Mouse (Mus musculus) bone marrow macrophage, adult 2 months (primary cell): ENCODE data around the gene Rpgrip1l. TPM values are rescaled to one million over a fixed set of nuclear protein-coding genes. Genes with fewer than 3 reads are reported as not detected.

Experiments
- H3K27ac ChIP-seq: 2 replicates; pipeline ENCODE4 v1.5.1; 2012; ENCODE audit warnings: low read depth, low read length; ENCODE audit not compliant: insufficient read depth
- H3K4me1 ChIP-seq: 2 replicates; pipeline ENCODE4 v1.6.1; 2012; ENCODE audit warnings: low read length; ENCODE audit not compliant: control insufficient read depth, insufficient read depth
- H3K4me3 ChIP-seq: 2 replicates; pipeline ENCODE4 v1.5.1; 2012; ENCODE audit warnings: mild to moderate bottlenecking, low read length, moderate library complexity; ENCODE audit not compliant: insufficient read depth
- CTCF ChIP-seq: IDR thresholded peaks from 2 replicates; pipeline ENCODE4 v1.5.1; 2012; ENCODE audit warnings: low read depth, mild to moderate bottlenecking, low read length, moderate library complexity
- POLR2A ChIP-seq: IDR thresholded peaks from 2 replicates; pipeline ENCODE4 v1.6.1; 2012; ENCODE audit warnings: mild to moderate bottlenecking, low read depth, low read length, borderline replicate concordance
- polyA plus RNA-seq: library from polyadenylated mRNA; stranded (reverse); fragments of >200 nt; gene quantifications from 2 replicates; pipeline ENCODE4 v1.2.4, GENCODE M21; 2012; ENCODE audit not compliant: missing spikeins, insufficient read depth, insufficient read length

The Rpgrip1l gene
- polyA plus RNA-seq, 1 experiment, result 3.7 TPM

GRCm38 (mm10) chr8:91212948-91213347 is 100.1 kb downstream of the Rpgrip1l start:
- no peak overlapping the region for H3K27ac ChIP-seq
- TF ChIP-seq POLR2A (no peak), CTCF (no peak)
- no peak overlapping the region for H3K4me3 ChIP-seq

DNA sequence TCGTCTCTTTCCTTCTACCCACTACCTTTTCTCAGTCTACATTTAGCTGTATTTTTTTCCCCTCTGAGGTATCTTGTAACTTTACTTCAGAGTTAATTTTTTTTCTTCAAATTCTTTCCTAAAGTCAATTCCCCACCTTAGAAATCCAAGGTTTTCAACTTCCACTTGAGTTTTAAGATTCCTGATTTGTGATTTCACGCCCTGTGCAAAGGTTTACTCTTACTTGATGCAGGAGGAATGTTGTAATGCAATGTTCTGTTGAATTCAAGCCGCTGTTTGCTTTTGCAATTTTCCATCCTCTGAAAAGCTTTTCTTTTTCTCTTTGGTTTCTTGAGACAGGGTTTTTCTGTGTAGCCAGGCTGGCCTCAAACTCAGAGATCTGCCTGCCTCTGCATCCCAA is 103.4 kb downstream of the Rpgrip1l start:
- Histone ChIP-seq H3K4me3 (no peak overlapping the region), H3K4me1 (no peaks in the 10 kb centered on the region), H3K27ac (no peak overlapping the region)
- TF ChIP-seq CTCF (no peak), POLR2A (no peak)

More at GRCm38 (mm10) chr8:91212948-91213347, 100.1 kb downstream of the Rpgrip1l start:
- H3K4me1 ChIP-seq, result no peaks in the 10 kb centered on the region

GRCm38 (mm10) chr8:91207676-91208075 is 105.4 kb downstream of the Rpgrip1l start:
- Histone ChIP-seq H3K27ac (no peak overlapping the region), H3K4me3 (no peak overlapping the region), H3K4me1 (no peaks in the 10 kb centered on the region)
- no peak for TF ChIP-seq POLR2A
- no peak for TF ChIP-seq CTCF

- Histone ChIP-seq H3K4me1 (no peaks in the 10 kb centered on the region), H3K27ac (no peak overlapping the region), H3K4me3 (no peak overlapping the region)
- TF ChIP-seq POLR2A (no peak), CTCF (no peak)
These were observed 107.2 kb downstream of the Rpgrip1l start for GRCm38 (mm10) chr8:91205897-91206296.

- Histone ChIP-seq H3K4me3 (no peak overlapping the region), H3K4me1 (peaks cover 3% of the 10 kb centered on the region; the same call in 1 of the 2 replicates), H3K27ac (no peak overlapping the region)
- TF ChIP-seq CTCF (no peak), POLR2A (no peak)
These were observed 111.9 kb downstream of the Rpgrip1l start for GRCm38 (mm10) chr8:91201184-91201583.

DNA sequence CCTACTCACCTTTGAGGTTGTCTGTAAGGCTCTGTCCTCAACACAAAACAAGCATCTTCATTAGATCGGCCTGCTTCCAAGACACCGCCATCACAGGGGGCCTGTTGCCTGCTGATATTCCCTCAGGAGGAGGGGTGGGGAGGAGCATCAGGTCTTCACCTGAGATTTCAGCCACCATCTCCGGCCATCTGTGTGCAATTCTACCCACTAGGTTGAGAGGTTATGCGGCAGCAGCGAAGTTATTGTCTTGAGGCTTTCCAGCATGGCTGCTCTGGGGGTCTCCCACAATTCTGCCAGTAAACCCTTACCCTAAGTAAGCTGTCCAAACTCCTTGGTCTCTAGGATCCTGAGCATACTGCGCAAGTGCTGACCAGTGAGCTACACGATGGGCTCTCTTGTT is 113.2 kb downstream of the Rpgrip1l start, which contains the start of gene Aktip:
Aktip (minus strand) TSS at position 101 of the 400 bp plus-strand sequence.
- Histone ChIP-seq H3K4me3 (no peak within 1 kb of the TSS), H3K27ac (no peak within 1 kb of the TSS)
- TF ChIP-seq POLR2A (no peak), CTCF (no peak)

GRCm38 (mm10) chr8:91198036-91198435 is 115.0 kb downstream of the Rpgrip1l start:
- peaks cover 3% of the 10 kb centered on the region; the same call in 1 of the 2 replicates for H3K4me1 ChIP-seq
- no peak overlapping the region for H3K4me3 ChIP-seq
- H3K27ac ChIP-seq, result no peak overlapping the region
- TF ChIP-seq CTCF, result no peak
- no peak for TF ChIP-seq POLR2A

More for the DNA sequence above, 113.2 kb downstream of the Rpgrip1l start, which contains the start of gene Aktip:
- peaks cover 3% of the 10 kb centered on the region; the same call in 1 of the 2 replicates for H3K4me1 ChIP-seq

DNA sequence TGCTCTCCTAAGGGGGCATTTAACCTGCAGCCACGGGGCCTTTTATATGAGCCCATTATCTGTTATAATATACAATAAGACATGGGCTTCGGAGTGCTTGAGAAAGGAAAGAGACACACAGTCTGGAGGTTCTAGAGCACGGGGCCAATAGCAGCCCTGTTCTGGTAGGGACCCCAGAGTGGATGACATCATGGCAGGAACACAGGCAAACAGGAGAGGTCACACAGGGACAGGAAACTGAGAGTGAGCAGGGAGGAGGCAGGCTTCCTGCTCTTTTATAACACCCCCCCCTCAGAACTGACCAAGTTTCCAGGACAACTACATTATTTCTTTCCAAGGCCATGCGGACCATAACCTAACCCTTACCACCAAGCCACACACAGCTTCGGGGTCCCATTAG is 115.8 kb downstream of the Rpgrip1l start:
- TF ChIP-seq POLR2A (no peak), CTCF (no peak)
- H3K27ac ChIP-seq, result no peak overlapping the region
- peaks cover 3% of the 10 kb centered on the region; the same call in 1 of the 2 replicates for H3K4me1 ChIP-seq
- H3K4me3 ChIP-seq, result no peak overlapping the region

DNA sequence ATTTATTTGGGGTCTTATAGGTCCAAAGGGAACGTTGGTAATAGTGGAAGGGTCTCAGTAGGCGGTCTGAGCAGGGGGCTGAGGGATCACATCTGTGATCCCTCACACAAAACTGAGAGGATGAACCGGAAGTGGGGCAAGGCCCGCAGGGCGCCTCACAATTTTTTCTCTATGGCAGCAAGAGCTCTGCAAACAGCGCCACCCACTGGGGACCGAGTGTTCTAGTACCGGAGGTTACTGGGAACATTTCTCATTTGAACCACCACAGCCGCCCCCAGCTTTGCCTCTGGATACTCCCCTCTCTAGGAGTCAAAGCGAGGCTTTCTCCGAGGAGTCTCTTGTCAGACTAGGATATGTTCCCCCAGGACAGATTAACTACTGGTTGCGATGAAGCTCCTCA is 116.4 kb downstream of the Rpgrip1l start:
- TF ChIP-seq POLR2A (no peak), CTCF (no peak)
- Histone ChIP-seq H3K4me3 (no peak overlapping the region), H3K27ac (no peak overlapping the region), H3K4me1 (peaks cover 3% of the 10 kb centered on the region; the same call in 1 of the 2 replicates)

DNA sequence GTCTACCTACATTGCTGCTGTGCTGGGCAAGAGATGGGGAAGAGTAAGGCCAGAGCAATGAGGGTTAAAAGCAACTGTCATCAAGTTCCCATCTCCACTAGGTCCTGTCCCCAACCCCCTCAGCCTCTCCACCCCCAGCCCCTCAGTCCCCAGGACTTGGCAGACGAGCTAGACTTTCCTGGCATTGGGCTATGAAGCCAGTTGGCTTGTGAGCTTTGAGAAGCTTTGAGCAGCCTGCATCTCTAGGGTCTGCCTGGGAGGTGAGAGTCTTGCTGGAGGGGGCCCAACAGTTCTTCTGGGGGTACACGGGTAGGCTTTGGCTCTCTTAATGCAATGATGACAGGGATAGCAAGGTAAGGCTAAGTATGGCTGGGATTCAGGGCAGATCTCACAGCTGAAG is 119.0 kb downstream of the Rpgrip1l start:
- TF ChIP-seq POLR2A (no peak), CTCF (no peak)
- Histone ChIP-seq H3K27ac (no peak overlapping the region), H3K4me3 (no peak overlapping the region), H3K4me1 (peaks cover 3% of the 10 kb centered on the region; the same call in 1 of the 2 replicates)
